Mouse (Mus musculus): ENCODE data around the gene Pole3.

The Pole3 gene

GRCm38 (mm10) chr4:62524651-62525488 is at the start of gene Pole3, which contains the start of gene 4933430I17Rik:
Pole3 (minus strand) TSS chr4:62525068.
4933430I17Rik (plus strand) TSS chr4:62525369.
- DNase-seq, result peak; percentile 91 to 97

GRCm38 (mm10) chr4:62570029-62570428 is 45.2 kb upstream of the Pole3 start:
- DNase-seq, result no peak

- DNase-seq, result no peak
Observed at GRCm38 (mm10) chr4:62569603-62570002, 44.7 kb upstream of the Pole3 start.

- DNase-seq, result no peak
Observed at GRCm38 (mm10) chr4:62568359-62568758, 43.5 kb upstream of the Pole3 start.

- peak; percentile 67 for DNase-seq
Observed at GRCm38 (mm10) chr4:62567696-62568095, 42.8 kb upstream of the Pole3 start.

GRCm38 (mm10) chr4:62566530-62566929 is 41.7 kb upstream of the Pole3 start:
- DNase-seq, result no peak

GRCm38 (mm10) chr4:62562006-62562405 is 37.1 kb upstream of the Pole3 start:
- no peak for DNase-seq

- no peak for DNase-seq
Observed at GRCm38 (mm10) chr4:62561630-62562001, 36.7 kb upstream of the Pole3 start.

GRCm38 (mm10) chr4:62560963-62561629 is 36.2 kb upstream of the Pole3 start:
- DNase-seq, result peak; percentile 79 to 85

- no peak for DNase-seq
Observed at GRCm38 (mm10) chr4:62559797-62560329, 35.0 kb upstream of the Pole3 start, which contains the start of gene Rgs3. Rgs3 (plus strand) TSS chr4:62559847.

- no peak for DNase-seq
Observed at GRCm38 (mm10) chr4:62557436-62557835, 32.6 kb upstream of the Pole3 start.

- DNase-seq, result no peak
Observed at GRCm38 (mm10) chr4:62551966-62552365, 27.1 kb upstream of the Pole3 start.

GRCm38 (mm10) chr4:62544801-62545200 is 19.9 kb upstream of the Pole3 start:
- no peak for DNase-seq

- DNase-seq, result no peak
Observed at GRCm38 (mm10) chr4:62543782-62544181, 18.9 kb upstream of the Pole3 start.

- DNase-seq, result no peak
Observed at GRCm38 (mm10) chr4:62541802-62542201, 16.9 kb upstream of the Pole3 start.

- DNase-seq, result no peak
Observed at GRCm38 (mm10) chr4:62533729-62534128, 8.9 kb upstream of the Pole3 start.

- DNase-seq, result no peak
Observed at GRCm38 (mm10) chr4:62527655-62528054, 2.8 kb upstream of the Pole3 start.

- no peak for DNase-seq
Observed at GRCm38 (mm10) chr4:62526256-62526655, 1.4 kb upstream of the Pole3 start.

GRCm38 (mm10) chr4:62525489-62525811 is 582 bp upstream of the Pole3 start:
- DNase-seq, result no peak

GRCm38 (mm10) chr4:62520892-62521400 is 3.9 kb downstream of the Pole3 start:
- DNase-seq, result no peak

- DNase-seq, result peak; percentile 86 to 91
Observed at GRCm38 (mm10) chr4:62519849-62520233, 5.0 kb downstream of the Pole3 start, which contains the start of gene Alad. Alad (minus strand) TSS chr4:62519918.

- DNase-seq, result no peak
Observed at GRCm38 (mm10) chr4:62519122-62519848, 5.6 kb downstream of the Pole3 start.
